Mouse (Mus musculus): Measurements from ENCODE around the gene Nfatc2.

GRCm38 (mm10) chr2:168489953-168490352, 111.5 kb downstream of the Nfatc2 start:
- TF ChIP-seq POLR2A (IDR thresholded peaks at IDR 0.05; ENCODE audit: low read depth, low read length): no peak
- no peak for TF ChIP-seq CTCF (IDR thresholded peaks at IDR 0.05; ENCODE audit: borderline replicate concordance, insufficient read depth, low read length)

All from embryonic fibroblast, embryonic 13.5 days (primary cell).